Mouse (Mus musculus): ENCODE measurements at regions not wholly inside any gene's neighbourhood (a gene's known extent, or its start where the extent isn't known, plus 50 kb on each side); places are given as distances from the start of the nearest gene placed in this dataset.
A peak's percentile ranks its signal among the peaks of the same experiment; 100 is the strongest.

- peaks cover 3% of the 10 kb centered on the region; the same call in 1 of the 2 replicates for H3K4me1 ChIP-seq (ENCODE audit: control insufficient read depth, insufficient read depth, low read length)
- no peak overlapping the region for H3K27ac ChIP-seq (ENCODE audit: low read length)
- no peak overlapping the region for H3K9ac ChIP-seq (ENCODE audit: low read depth, low read length)
- no peak for ATAC-seq
- H3K9me3 ChIP-seq (replicated peaks; ENCODE audit: control insufficient read depth, low read length, poor library complexity, severe bottlenecking), result no peaks in the 10 kb centered on the region
- H3K4me2 ChIP-seq (ENCODE audit: low read length), result no peak overlapping the region
- no peaks in the 10 kb centered on the region for H3K36me3 ChIP-seq (ENCODE audit: control insufficient read depth, insufficient read depth, low read length)
- WGBS, result 45% methylated on average over 4 of the region's 4 CpGs
- no peak overlapping the region for H3K4me3 ChIP-seq (ENCODE audit: low read depth, low read length)
- no peaks in the 10 kb centered on the region for H3K27me3 ChIP-seq (ENCODE audit: control insufficient read depth, insufficient read depth, low read depth, low read length)
These were observed 799.6 kb downstream of the Nr2f2 start for GRCm38 (mm10) chr7:69566949-69567348.

- no peak overlapping the region for H3K27ac ChIP-seq (ENCODE audit: low read length)
- no peaks in the 10 kb centered on the region for H3K27me3 ChIP-seq (ENCODE audit: control insufficient read depth, insufficient read depth, low read depth, low read length)
- H3K4me3 ChIP-seq (ENCODE audit: low read depth, low read length), result no peak overlapping the region
- H3K9me3 ChIP-seq (replicated peaks; ENCODE audit: control insufficient read depth, low read length, poor library complexity, severe bottlenecking), result no peaks in the 10 kb centered on the region
- H3K36me3 ChIP-seq (ENCODE audit: control insufficient read depth, insufficient read depth, low read length), result no peaks in the 10 kb centered on the region
- H3K4me2 ChIP-seq (ENCODE audit: low read length), result no peak overlapping the region
- H3K9ac ChIP-seq (ENCODE audit: low read depth, low read length), result no peak overlapping the region
- peaks cover 3% of the 10 kb centered on the region; the same call in 1 of the 2 replicates for H3K4me1 ChIP-seq (ENCODE audit: control insufficient read depth, insufficient read depth, low read length)
- ATAC-seq, result no peak
- 90% methylated on average over 2 of the region's 2 CpGs for WGBS
These were observed 802.1 kb downstream of the Nr2f2 start for GRCm38 (mm10) chr7:69564432-69564831.

- ATAC-seq, result no peak
- Histone ChIP-seq H3K4me2 (ENCODE audit: low read length) (no peak overlapping the region), H3K27ac (ENCODE audit: low read length) (no peak overlapping the region), H3K27me3 (ENCODE audit: control insufficient read depth, insufficient read depth, low read depth, low read length) (no peaks in the 10 kb centered on the region), H3K9me3 (replicated peaks; ENCODE audit: control insufficient read depth, low read length, poor library complexity, severe bottlenecking) (no peaks in the 10 kb centered on the region), H3K4me3 (ENCODE audit: low read depth, low read length) (no peak overlapping the region), H3K36me3 (ENCODE audit: control insufficient read depth, insufficient read depth, low read length) (no peaks in the 10 kb centered on the region), H3K9ac (ENCODE audit: low read depth, low read length) (no peak overlapping the region), H3K4me1 (ENCODE audit: control insufficient read depth, insufficient read depth, low read length) (no peaks in the 10 kb centered on the region)
- WGBS, result 70% methylated on average over 8 of the region's 8 CpGs
These were observed 805.7 kb upstream of the Arrdc4 start for GRCm38 (mm10) chr7:69554776-69555175.

- Histone ChIP-seq H3K9me3 (replicated peaks; ENCODE audit: control insufficient read depth, low read length, poor library complexity, severe bottlenecking) (no peaks in the 10 kb centered on the region), H3K4me3 (ENCODE audit: low read depth, low read length) (no peak overlapping the region), H3K27ac (ENCODE audit: low read length) (no peak overlapping the region), H3K4me1 (ENCODE audit: control insufficient read depth, insufficient read depth, low read length) (no peaks in the 10 kb centered on the region), H3K27me3 (ENCODE audit: control insufficient read depth, insufficient read depth, low read depth, low read length) (no peaks in the 10 kb centered on the region), H3K36me3 (ENCODE audit: control insufficient read depth, insufficient read depth, low read length) (no peaks in the 10 kb centered on the region), H3K9ac (ENCODE audit: low read depth, low read length) (no peak overlapping the region), H3K4me2 (ENCODE audit: low read length) (no peak overlapping the region)
- no peak for ATAC-seq
- 82% methylated on average over 6 of the region's 6 CpGs for WGBS
These were observed 804.9 kb upstream of the Arrdc4 start for GRCm38 (mm10) chr7:69553981-69554380.

GRCm38 (mm10) chr7:69536072-69536471, 787.0 kb upstream of the Arrdc4 start:
- no peaks in the 10 kb centered on the region for H3K9me3 ChIP-seq (replicated peaks; ENCODE audit: control insufficient read depth, low read length, poor library complexity, severe bottlenecking)
- ATAC-seq, result no peak
- 85% methylated on average over 1 of the region's 1 CpGs for WGBS
- H3K36me3 ChIP-seq (ENCODE audit: control insufficient read depth, insufficient read depth, low read length), result no peaks in the 10 kb centered on the region
- H3K4me1 ChIP-seq (ENCODE audit: control insufficient read depth, insufficient read depth, low read length), result no peaks in the 10 kb centered on the region
- no peaks in the 10 kb centered on the region for H3K27me3 ChIP-seq (ENCODE audit: control insufficient read depth, insufficient read depth, low read depth, low read length)
- no peak overlapping the region for H3K4me2 ChIP-seq (ENCODE audit: low read length)
- no peak overlapping the region for H3K4me3 ChIP-seq (ENCODE audit: low read depth, low read length)
- no peak overlapping the region for H3K9ac ChIP-seq (ENCODE audit: low read depth, low read length)
- no peak overlapping the region for H3K27ac ChIP-seq (ENCODE audit: low read length)

- Histone ChIP-seq H3K4me1 (ENCODE audit: control insufficient read depth, insufficient read depth, low read length) (no peaks in the 10 kb centered on the region), H3K4me3 (ENCODE audit: low read depth, low read length) (no peak overlapping the region), H3K4me2 (ENCODE audit: low read length) (no peak overlapping the region), H3K27me3 (ENCODE audit: control insufficient read depth, insufficient read depth, low read depth, low read length) (no peaks in the 10 kb centered on the region), H3K36me3 (ENCODE audit: control insufficient read depth, insufficient read depth, low read length) (no peaks in the 10 kb centered on the region), H3K27ac (ENCODE audit: low read length) (no peak overlapping the region), H3K9ac (ENCODE audit: low read depth, low read length) (no peak overlapping the region), H3K9me3 (replicated peaks; ENCODE audit: control insufficient read depth, low read length, poor library complexity, severe bottlenecking) (no peaks in the 10 kb centered on the region)
- ATAC-seq, result no peak
- WGBS, result 93% methylated on average over 2 of the region's 2 CpGs
These were observed 764.9 kb upstream of the Arrdc4 start for GRCm38 (mm10) chr7:69513966-69514365.

GRCm38 (mm10) chr7:69510389-69510788, 761.3 kb upstream of the Arrdc4 start:
- Histone ChIP-seq H3K4me1 (ENCODE audit: control insufficient read depth, insufficient read depth, low read length) (no peaks in the 10 kb centered on the region), H3K4me3 (ENCODE audit: low read depth, low read length) (no peak overlapping the region), H3K27me3 (ENCODE audit: control insufficient read depth, insufficient read depth, low read depth, low read length) (no peaks in the 10 kb centered on the region), H3K27ac (ENCODE audit: low read length) (no peak overlapping the region), H3K9ac (ENCODE audit: low read depth, low read length) (no peak overlapping the region), H3K4me2 (ENCODE audit: low read length) (0 out of 2 replicates have a peak overlapping the region, but pooled peaks have one; percentile 22), H3K36me3 (ENCODE audit: control insufficient read depth, insufficient read depth, low read length) (no peaks in the 10 kb centered on the region), H3K9me3 (replicated peaks; ENCODE audit: control insufficient read depth, low read length, poor library complexity, severe bottlenecking) (no peaks in the 10 kb centered on the region)
- 51% methylated on average over 8 of the region's 8 CpGs for WGBS
- ATAC-seq, result no peak

GRCm38 (mm10) chr7:69493062-69493930, 744.3 kb upstream of the Arrdc4 start:
- H3K4me2 ChIP-seq (ENCODE audit: low read length), result peak overlapping the region; percentile 45
- H3K4me3 ChIP-seq (ENCODE audit: low read depth, low read length), result peak overlapping the region; percentile 5
- no peak for ATAC-seq
- H3K27ac ChIP-seq (ENCODE audit: low read length), result peak overlapping the region; percentile 67
- H3K27me3 ChIP-seq (ENCODE audit: control insufficient read depth, insufficient read depth, low read depth, low read length), result no peaks in the 10 kb centered on the region
- peaks cover 2% of the 10 kb centered on the region; the same call in 1 of the 2 replicates for H3K4me1 ChIP-seq (ENCODE audit: control insufficient read depth, insufficient read depth, low read length)
- WGBS, result 41% methylated on average over 18 of the region's 18 CpGs
- H3K9me3 ChIP-seq (replicated peaks; ENCODE audit: control insufficient read depth, low read length, poor library complexity, severe bottlenecking), result no peaks in the 10 kb centered on the region
- no peaks in the 10 kb centered on the region for H3K36me3 ChIP-seq (ENCODE audit: control insufficient read depth, insufficient read depth, low read length)
- H3K9ac ChIP-seq (ENCODE audit: low read depth, low read length), result peak overlapping the region; percentile 38; the same call in 1 of the 2 replicates

Measured in midbrain, embryonic 16.5 days (tissue).